Mouse (Mus musculus) induced T-regulatory cell, adult 2 months (primary cell): ENCODE data around the gene Uqcr11.

Experiments
- DNase-seq: peaks from one replicate; pipeline ENCODE4 v3.0.0-alpha.2; 2012; ENCODE audit warnings: low read depth

The Uqcr11 gene

GRCm38 (mm10) chr10:80376160-80376559, 30.5 kb downstream of the Uqcr11 start:
- peak; percentile 97 for DNase-seq

GRCm38 (mm10) chr10:80374063-80374462, 32.6 kb downstream of the Uqcr11 start:
- peak; percentile 81 for DNase-seq

- DNase-seq, result no peak
These were observed 33.9 kb downstream of the Uqcr11 start for GRCm38 (mm10) chr10:80372706-80373105.

- DNase-seq, result no peak
These were observed 34.6 kb downstream of the Uqcr11 start for GRCm38 (mm10) chr10:80371983-80372382.

- peak; percentile 82 for DNase-seq
These were observed 35.1 kb downstream of the Uqcr11 start for GRCm38 (mm10) chr10:80371411-80371966.

- peak; percentile 58 for DNase-seq
These were observed 36.5 kb downstream of the Uqcr11 start for GRCm38 (mm10) chr10:80369995-80370747.

GRCm38 (mm10) chr10:80368392-80368791, 38.2 kb downstream of the Uqcr11 start:
- DNase-seq, result no peak

GRCm38 (mm10) chr10:80367954-80368353, 38.7 kb downstream of the Uqcr11 start:
- DNase-seq, result peak; percentile 42

- DNase-seq, result no peak
These were observed 40.9 kb downstream of the Uqcr11 start for GRCm38 (mm10) chr10:80365736-80366135.

GRCm38 (mm10) chr10:80363734-80364133, 42.9 kb downstream of the Uqcr11 start:
- no peak for DNase-seq

GRCm38 (mm10) chr10:80357994-80358639, 48.5 kb downstream of the Uqcr11 start:
- no peak for DNase-seq

- no peak for DNase-seq
These were observed 49.3 kb downstream of the Uqcr11 start for GRCm38 (mm10) chr10:80357336-80357735.

GRCm38 (mm10) chr10:80356737-80357136, 49.9 kb downstream of the Uqcr11 start:
- DNase-seq, result no peak

- no peak for DNase-seq
These were observed 50.5 kb downstream of the Uqcr11 start, which contains the start of gene Plk5 for GRCm38 (mm10) chr10:80356001-80356682. Plk5 (plus strand) TSS chr10:80356459.

GRCm38 (mm10) chr10:80355431-80355830, 51.2 kb downstream of the Uqcr11 start:
- DNase-seq, result no peak
